Comparison of ENCODE assay signal across 20 mouse cellular contexts in the genomic region with DNA sequence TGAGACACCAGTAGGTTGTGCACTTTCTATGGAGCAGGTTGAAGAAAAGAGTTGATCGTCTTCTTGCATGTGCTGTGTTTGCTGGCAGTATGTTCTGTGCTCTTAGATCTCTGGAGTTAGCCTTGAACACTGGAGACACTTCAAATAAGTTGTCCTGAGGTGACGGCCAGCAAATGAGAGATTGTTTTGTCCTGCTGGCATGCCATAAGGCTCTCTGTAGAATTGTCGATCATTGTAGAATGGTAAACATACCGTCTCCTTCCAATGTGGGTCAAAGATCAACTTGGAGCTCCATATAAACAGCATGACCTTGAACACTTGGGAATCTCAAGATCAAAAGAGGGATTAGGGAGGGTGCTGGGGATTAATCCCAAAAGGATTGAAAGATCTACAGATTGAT. TPM values are rescaled to one million over a fixed set of nuclear protein-coding genes. Genes with fewer than 3 reads are reported as not detected.
A peak's percentile ranks its signal among the peaks of the same experiment; 100 is the strongest.
DNase-seq lines count a peak whose midpoint lies in the region; ATAC-seq and TF ChIP-seq lines count a peak whose summit lies in the region.
"Not testable (repeated sequence)": the region's sequence is repeated elsewhere in the genome, so short reads cannot be mapped to it uniquely, and the experiment has no call there.
"Had no signal": no experiment of that assay in that cellular context is flagged by ENCODE, and none has a peak within 500 bp of the region (broad histone marks: within the 10 kb centered on the region; RNA-seq: fewer than 3 reads in every experiment).

No protein-coding gene starts in this region.

- TF ChIP-seq EP300 in stomach, postnatal 0 days (optimal IDR thresholded peaks at IDR 0.05) = not testable (repeated sequence)

- not testable (repeated sequence) for H3K27me3 ChIP-seq in kidney, postnatal 0 days (ENCODE audit: insufficient read depth, low read length); lung, embryonic 14.5 days (ENCODE audit: insufficient read depth, low read length); stomach, postnatal 0 days (ENCODE audit: control insufficient read depth, insufficient read depth, low read length)

- not testable (repeated sequence) for TF ChIP-seq CTCF in kidney, postnatal 0 days (IDR thresholded peaks at IDR 0.05; ENCODE audit: low read depth); lung, embryonic 14.5 days (IDR thresholded peaks at IDR 0.05; ENCODE audit: low read depth); stomach, postnatal 0 days (IDR thresholded peaks at IDR 0.05; ENCODE audit: low read depth)

- not testable (repeated sequence) for H3K27ac ChIP-seq in kidney, postnatal 0 days; lung, embryonic 14.5 days (ENCODE audit: low read depth); stomach, postnatal 0 days (replicated peaks)

- not testable (repeated sequence) for H3K4me2 ChIP-seq in kidney, postnatal 0 days (ENCODE audit: low read length); lung, embryonic 14.5 days; stomach, postnatal 0 days (replicated peaks; ENCODE audit: low read depth)

- H3K9me3 ChIP-seq in kidney, postnatal 0 days (replicated peaks; ENCODE audit: low read length); lung, embryonic 14.5 days (ENCODE audit: low read depth, low read length); stomach, postnatal 0 days (ENCODE audit: control insufficient read depth, low read length): not testable (repeated sequence)

- WGBS in kidney, postnatal 0 days = 89% methylated on average over 4 of the region's 4 CpGs
- 87% methylated on average over 4 of the region's 4 CpGs for WGBS in lung, embryonic 14.5 days
- WGBS in stomach, postnatal 0 days = 85% methylated on average over 4 of the region's 4 CpGs

- not testable (repeated sequence) for H3K4me3 ChIP-seq in kidney, postnatal 0 days (replicated peaks; ENCODE audit: low read depth, low read length); lung, embryonic 14.5 days (ENCODE audit: low read depth, low read length); stomach, postnatal 0 days (ENCODE audit: low read depth, low read length)

- peak; percentile 21 for DNase-seq in 416B (ENCODE audit: low read depth)
- DNase-seq in R1 (ENCODE audit: low read depth, low spot score) = peak; percentile 57
- DNase-seq in embryo, embryonic 11 days = peak; percentile 19
- DNase-seq in forelimb bud, embryonic 11.5 days (ENCODE audit: low read depth, low spot score) = peak; percentile 55
- peak; percentile 31 for DNase-seq in kidney, postnatal 0 days (ENCODE audit: low spot score)
- DNase-seq in lung, embryonic 14.5 days = peak; percentile 47
- peak; percentile 21 for DNase-seq in naive thymus-derived CD4-positive, alpha-beta T cell, adult 2 months (ENCODE audit: low read depth)
- peak; percentile 37 for DNase-seq in stomach, postnatal 0 days (ENCODE audit: low spot score)

- not testable (repeated sequence) for H3K4me1 ChIP-seq in kidney, postnatal 0 days (replicated peaks; ENCODE audit: insufficient read depth, low read length); lung, embryonic 14.5 days (ENCODE audit: insufficient read depth); stomach, postnatal 0 days (replicated peaks; ENCODE audit: control insufficient read depth, insufficient read depth)

- not testable (repeated sequence) for H3K9ac ChIP-seq in kidney, postnatal 0 days (ENCODE audit: low read depth, low read length); lung, embryonic 14.5 days; stomach, postnatal 0 days (ENCODE audit: low read length)

- not testable (repeated sequence) for ATAC-seq in kidney, postnatal 0 days (replicated peaks; ENCODE audit: low FRiP score, low read depth); lung, embryonic 14.5 days (ENCODE audit: insufficient read depth); stomach, postnatal 0 days (ENCODE audit: low FRiP score, low TSS enrichment)

- H3K36me3 ChIP-seq in kidney, postnatal 0 days (ENCODE audit: insufficient read depth, low read length); lung, embryonic 14.5 days (ENCODE audit: insufficient read depth); stomach, postnatal 0 days (ENCODE audit: control insufficient read depth, insufficient read depth, low read length): not testable (repeated sequence)

RNA-seq across cellular contexts. Expression of a gene that starts 1.6 kb away (rescaled TPM):
- not detected in 2 replicates for polyA plus RNA-seq in kidney, postnatal 0 days (2015; fragmentation: Nextera tagmentation; extraction: Ambion mirVana)
- not detected in 2 replicates for polyA plus RNA-seq in lung, embryonic 14.5 days (2014; fragmentation: Nextera tagmentation; extraction: Ambion mirVana)
- polyA plus RNA-seq in stomach, postnatal 0 days (2015; fragmentation: Nextera tagmentation; extraction: Ambion mirVana) = 0.34 TPM in 1 of 2 replicates, not detected in the other
- polyA plus RNA-seq: activated CD4-positive, CD25-positive, alpha-beta regulatory T cell, adult 4 months; C2C12; cortical plate, adult 2 months; erythroblast, embryonic 14.5 days; forebrain, embryonic 16.5 days; heart, embryonic 14.5 days; inflammation-experienced regulatory T-cells, adult 6 months; large intestine, adult 2 months; liver, adult 2 months; lung, embryonic 15.5 days; neural tube, embryonic 13.5 days; urinary bladder, adult 2 months had no signal

RNA-seq across cellular contexts. Expression of a gene that starts 6.1 kb away (rescaled TPM):
- polyA plus RNA-seq in kidney, postnatal 0 days (2015; fragmentation: Nextera tagmentation; extraction: Ambion mirVana) = not detected in 2 replicates
- polyA plus RNA-seq in lung, embryonic 14.5 days (2014; fragmentation: Nextera tagmentation; extraction: Ambion mirVana) = not detected in 2 replicates
- polyA plus RNA-seq in stomach, postnatal 0 days (2015; fragmentation: Nextera tagmentation; extraction: Ambion mirVana) = 0.67 TPM in 1 of 2 replicates, not detected in the other
- polyA plus RNA-seq: C2C12; erythroblast, embryonic 14.5 days; forebrain, embryonic 16.5 days; heart, embryonic 14.5 days; inflammation-experienced regulatory T-cells, adult 6 months; large intestine, adult 2 months; liver, adult 2 months; lung, embryonic 15.5 days; neural tube, embryonic 13.5 days; urinary bladder, adult 2 months had no signal

RNA-seq across cellular contexts. Expression of a gene that starts 10.1 kb away (rescaled TPM):
- polyA plus RNA-seq in kidney, postnatal 0 days (2015; fragmentation: Nextera tagmentation; extraction: Ambion mirVana) = not detected in 2 replicates
- polyA plus RNA-seq in lung, embryonic 14.5 days (2014; fragmentation: Nextera tagmentation; extraction: Ambion mirVana) = not detected in 2 replicates
- polyA plus RNA-seq in stomach, postnatal 0 days (2015; fragmentation: Nextera tagmentation; extraction: Ambion mirVana) = not detected in 2 replicates
- polyA plus RNA-seq: activated CD4-positive, CD25-positive, alpha-beta regulatory T cell, adult 4 months; C2C12; erythroblast, embryonic 14.5 days; forebrain, embryonic 16.5 days; heart, embryonic 14.5 days; inflammation-experienced regulatory T-cells, adult 6 months; large intestine, adult 2 months; liver, adult 2 months; lung, embryonic 15.5 days; neural tube, embryonic 13.5 days; urinary bladder, adult 2 months had no signal

RNA-seq across cellular contexts. Expression of a gene that starts 28.9 kb away (rescaled TPM):
- polyA plus RNA-seq in kidney, postnatal 0 days (2015; fragmentation: Nextera tagmentation; extraction: Ambion mirVana) = 71.6 and 75.8 TPM in 2 replicates
- polyA plus RNA-seq in lung, embryonic 14.5 days (2014; fragmentation: Nextera tagmentation; extraction: Ambion mirVana) = 69.1 and 89.9 TPM in 2 replicates
- polyA plus RNA-seq in stomach, postnatal 0 days (2015; fragmentation: Nextera tagmentation; extraction: Ambion mirVana) = 49.7 and 65.7 TPM in 2 replicates
